Mouse (Mus musculus): Measurements from ENCODE around the gene Pced1a. TPM values are rescaled to one million over a fixed set of nuclear protein-coding genes. Genes with fewer than 3 reads are reported as not detected.

Pced1a gene
- total and polyA plus RNA-seq, 3 experiments: 11.6 to 17.1 (median 15.3) TPM

- Histone ChIP-seq H3K4me3 (replicated peaks in 1 of 3; ENCODE audit: low read depth in 2 of 3, low read length in 2 of 3, poor library complexity in 1 of 3) (no peak overlapping the region), H3K9ac (ENCODE audit: insufficient read depth, low read depth) (no peak overlapping the region), H3K79me2 (replicated peaks; ENCODE audit: control insufficient read depth, extremely low read depth, insufficient read depth, poor library complexity, severe bottlenecking) (no peaks in the 10 kb centered on the region), H3K4me2 (ENCODE audit: insufficient read depth, low read depth, poor library complexity, severe bottlenecking) (no peak overlapping the region), H3K4me1 (ENCODE audit: control insufficient read depth in 1 of 2, insufficient read depth in 2 of 2) (peaks cover 0 to 17% of the 10 kb centered on the region in 2 experiments; a peak in 2 of 4 replicates), H3K36me3 (replicated peaks in 1 of 2; ENCODE audit: control insufficient read depth in 1 of 2, insufficient read depth in 1 of 2, low read length in 1 of 2) (no peaks in the 10 kb centered on the region), H3K27ac (ENCODE audit: insufficient read depth, low read depth) (no peak overlapping the region), H3K9me3 (replicated peaks; ENCODE audit: low read length) (no peaks in the 10 kb centered on the region), H3K27me3 (replicated peaks) (no peaks in the 10 kb centered on the region)
- no peak for DNase-seq (ENCODE audit: extremely low read depth)
- TF ChIP-seq JUN (IDR thresholded peaks at IDR 0.05; ENCODE audit: insufficient read depth, low read depth, low read length) (no peak), CTCF (conservative IDR thresholded peaks at IDR 0.05 in 1 of 2, IDR thresholded peaks at IDR 0.05 in 1 of 2; ENCODE audit: low read depth in 2 of 2, low read length in 2 of 2) (no peak), IRF4 (IDR thresholded peaks at IDR 0.05; ENCODE audit: low read depth, low read length) (no peak), MAZ (IDR thresholded peaks at IDR 0.05; ENCODE audit: low read depth, low read length) (no peak), NELFE (IDR thresholded peaks at IDR 0.05; ENCODE audit: low read depth, low read length) (no peak), CHD1 (IDR thresholded peaks at IDR 0.05; ENCODE audit: low read depth, low read length) (no peak), BHLHE40 (IDR thresholded peaks at IDR 0.05; ENCODE audit: low read depth, low read length) (no peak)
- in situ Hi-C loops (cut with MboI; ENCODE audit: low pct_ligation_motif_present, low pct_unique_long_range_greater_than_20kb, low sequenced_read_pairs) (no loop called here), dilution Hi-C loops (cut with MboI; ENCODE audit: extremely low pct_ligation_motif_present, extremely low pct_unique_long_range_greater_than_20kb, low sequenced_read_pairs) (no loop called here)
Measured at GRCm38 (mm10) chr2:130392836-130393235, 31.7 kb downstream of the Pced1a start.

DNA sequence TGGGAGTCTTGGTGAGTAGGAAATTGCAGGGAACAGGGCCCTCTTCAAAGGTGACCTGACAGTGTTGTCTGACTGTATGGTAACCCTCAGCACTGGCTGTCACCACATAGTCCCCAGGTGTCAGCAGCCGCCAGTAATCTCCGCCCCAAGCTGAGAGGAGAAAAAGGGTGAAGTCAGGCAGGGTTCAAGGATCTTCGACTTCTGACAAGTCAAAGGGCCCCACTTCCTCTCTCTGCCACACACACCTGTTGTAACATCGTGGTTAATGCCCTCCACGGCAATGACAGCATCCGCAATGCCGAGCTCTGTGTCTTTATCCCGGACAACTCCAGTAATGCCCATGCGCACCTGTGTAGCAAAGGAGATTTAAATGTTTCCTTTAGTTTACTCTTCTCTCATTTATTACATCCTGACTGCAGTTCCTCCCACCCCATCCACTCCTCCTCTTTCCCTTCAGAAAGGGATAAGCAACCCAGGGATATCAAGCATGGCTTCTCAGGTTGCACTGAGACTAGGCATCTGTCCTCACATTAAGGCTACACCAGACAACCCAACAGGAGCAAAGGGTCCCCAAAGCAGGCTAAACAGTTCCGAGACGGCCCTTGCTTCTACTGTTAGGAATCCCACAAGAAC is 33.4 kb downstream of the Pced1a start:
- Histone ChIP-seq H3K9me3 (replicated peaks; ENCODE audit: low read length) (no peaks in the 10 kb centered on the region), H3K4me3 (replicated peaks in 1 of 3; ENCODE audit: low read depth in 2 of 3, low read length in 2 of 3, poor library complexity in 1 of 3) (no peak overlapping the region), H3K27ac (ENCODE audit: insufficient read depth, low read depth) (no peak overlapping the region), H3K27me3 (replicated peaks) (no peaks in the 10 kb centered on the region), H3K9ac (ENCODE audit: insufficient read depth, low read depth) (no peak overlapping the region), H3K79me2 (replicated peaks; ENCODE audit: control insufficient read depth, extremely low read depth, insufficient read depth, poor library complexity, severe bottlenecking) (no peaks in the 10 kb centered on the region), H3K4me1 (ENCODE audit: control insufficient read depth in 1 of 2, insufficient read depth in 2 of 2) (peaks cover 0 to 17% of the 10 kb centered on the region in 2 experiments; a peak in 2 of 4 replicates), H3K4me2 (ENCODE audit: insufficient read depth, low read depth, poor library complexity, severe bottlenecking) (no peak overlapping the region), H3K36me3 (replicated peaks in 1 of 2; ENCODE audit: control insufficient read depth in 1 of 2, insufficient read depth in 1 of 2, low read length in 1 of 2) (no peaks in the 10 kb centered on the region)
- dilution Hi-C loops (cut with MboI; ENCODE audit: extremely low pct_ligation_motif_present, extremely low pct_unique_long_range_greater_than_20kb, low sequenced_read_pairs) (no loop called here), in situ Hi-C loops (cut with MboI; ENCODE audit: low pct_ligation_motif_present, low pct_unique_long_range_greater_than_20kb, low sequenced_read_pairs) (no loop called here)
- no peak for TF ChIP-seq KAT2A (IDR thresholded peaks at IDR 0.05; ENCODE audit: insufficient replicate concordance, low read length)
- no peak for TF ChIP-seq JUN (IDR thresholded peaks at IDR 0.05; ENCODE audit: insufficient read depth, low read depth, low read length)
- TF ChIP-seq TBP (conservative IDR thresholded peaks at IDR 0.05; ENCODE audit: low read depth, low read length): no peak
- TF ChIP-seq RAD21 (IDR thresholded peaks at IDR 0.05; ENCODE audit: low read depth, low read length): no peak
- TF ChIP-seq POLR2AphosphoS2 (IDR thresholded peaks at IDR 0.05; ENCODE audit: low read depth, low read length): no peak
- TF ChIP-seq ELF1 (IDR thresholded peaks at IDR 0.05; ENCODE audit: low read depth, low read length): no peak
- TF ChIP-seq UBTF (IDR thresholded peaks at IDR 0.05; ENCODE audit: low read depth, low read length): no peak
- no peak for TF ChIP-seq PAX5 (IDR thresholded peaks at IDR 0.05; ENCODE audit: low read length)
- no peak for TF ChIP-seq ZKSCAN1 (IDR thresholded peaks at IDR 0.05; ENCODE audit: borderline replicate concordance, low read depth, low read length)
- no peak for TF ChIP-seq NRF1 (IDR thresholded peaks at IDR 0.05; ENCODE audit: low read depth, low read length)
- no peak for TF ChIP-seq CHD2 (IDR thresholded peaks at IDR 0.05; ENCODE audit: low read length)
- TF ChIP-seq RCOR1 (conservative IDR thresholded peaks at IDR 0.05; ENCODE audit: low read depth, low read length): no peak
- TF ChIP-seq SIN3A (IDR thresholded peaks at IDR 0.05; ENCODE audit: low read length): no peak
- no peak for DNase-seq (ENCODE audit: extremely low read depth)
